Mouse (Mus musculus) midbrain, embryonic 12.5 days (tissue): Measurements from ENCODE around the gene Rap1gap2. TPM values are rescaled to one million over a fixed set of nuclear protein-coding genes. Genes with fewer than 3 reads are reported as not detected.

Source experiments
- ATAC-seq: fragments of 200-750 bp; cut with Nextera tagmentation; 2 replicates; pipeline ENCODE4 v1.8.0; 2017; ENCODE audit warnings: low read depth, moderate TSS enrichment, moderate library complexity; ENCODE audit not compliant: low FRiP score
- H3K27ac ChIP-seq: fragments of 300-500 bp; sonication (generic); replicated peaks from 2 replicates; pipeline ENCODE4 v1.5.1; 2016; ENCODE audit warnings: mild to moderate bottlenecking
- H3K27me3 ChIP-seq: fragments of 300-500 bp; sonication (generic); 2 replicates; pipeline ENCODE4 v1.6.1; 2016; ENCODE audit warnings: mild to moderate bottlenecking
- H3K36me3 ChIP-seq: fragments of 300-500 bp; sonication (generic); 2 replicates; pipeline ENCODE4 v1.6.1; 2016
- H3K4me1 ChIP-seq: fragments of 300-500 bp; sonication (generic); 2 replicates; pipeline ENCODE4 v1.6.1; 2016
- H3K4me2 ChIP-seq: fragments of 300-500 bp; sonication (generic); replicated peaks from 2 replicates; pipeline ENCODE4 v1.6.1; 2016; ENCODE audit warnings: mild to moderate bottlenecking, moderate library complexity
- H3K4me3 ChIP-seq: fragments of 300-500 bp; sonication (generic); 2 replicates; pipeline ENCODE4 v1.5.1; 2016; ENCODE audit warnings: mild to moderate bottlenecking
- H3K9ac ChIP-seq: fragments of 300-500 bp; sonication (generic); replicated peaks from 2 replicates; pipeline ENCODE4 v1.6.1; 2016; ENCODE audit warnings: mild to moderate bottlenecking, moderate library complexity
- H3K9me3 ChIP-seq: fragments of 300-500 bp; sonication (generic); 2 replicates; pipeline ENCODE4 v1.6.1; 2016; ENCODE audit warnings: mild to moderate bottlenecking
- WGBS: fragments of 180-500 bp; shearing (Covaris S2); methylation state at CpG from one replicate; pipeline ENCODE4 v1.1.7; 2016; 5-methylcytosine and 5-hydroxymethylcytosine counted together
- polyA plus RNA-seq: library from polyadenylated mRNA; unstranded; fragments of >200 nt; fragmentation: Nextera tagmentation; extraction: Ambion mirVana; gene quantifications from 2 replicates; pipeline ENCODE4 v1.2.1, GENCODE M21; 2016

Gene Rap1gap2
- polyA plus RNA-seq, 1 experiment from 2014 or later, result 6.1 TPM

DNA sequence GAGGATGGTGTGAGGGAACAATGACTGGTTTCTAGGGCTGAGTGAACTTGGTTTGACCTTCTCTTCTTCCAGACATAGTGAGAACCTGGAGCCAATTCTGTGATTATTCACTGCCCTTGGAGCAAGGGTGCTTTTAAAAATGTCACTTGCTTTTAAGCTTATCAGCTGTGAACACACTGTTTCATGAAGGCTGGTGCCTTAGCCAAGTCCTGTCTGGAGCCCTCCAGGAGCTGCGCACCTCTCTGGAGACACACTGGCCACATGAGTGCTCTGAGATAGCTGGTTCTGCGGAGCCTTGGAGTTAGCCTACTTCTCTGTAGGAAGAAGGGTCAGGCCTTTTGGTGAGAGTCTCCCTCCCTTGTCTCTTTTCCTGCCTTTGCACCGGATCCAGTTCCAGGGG lies 95.7 kb downstream of the Rap1gap2 start:
- no peaks in the 10 kb centered on the region for H3K9me3 ChIP-seq

DNA sequence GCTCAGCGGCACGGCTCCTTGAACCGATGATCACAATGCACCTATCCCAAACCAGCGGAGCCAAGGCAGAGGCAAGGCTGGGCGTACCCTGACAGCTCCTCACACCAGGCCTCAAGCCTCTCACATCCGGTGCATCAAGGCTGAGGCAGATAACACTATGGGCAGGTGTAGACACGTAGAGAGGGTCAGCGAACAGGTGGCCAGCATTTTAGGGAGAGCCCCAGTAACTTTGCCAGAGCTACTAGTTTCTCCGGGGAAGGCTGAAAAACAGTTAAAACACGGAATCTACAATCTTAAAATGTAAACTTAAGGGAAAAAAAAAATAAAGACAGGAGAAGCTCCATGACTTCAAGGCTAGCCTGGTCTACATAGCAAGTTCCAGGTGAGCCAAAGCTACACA lies 98.1 kb downstream of the Rap1gap2 start:
- Histone ChIP-seq H3K4me2 (no peak overlapping the region), H3K9ac (no peak overlapping the region), H3K36me3 (no peaks in the 10 kb centered on the region), H3K4me1 (no peaks in the 10 kb centered on the region), H3K27me3 (no peaks in the 10 kb centered on the region), H3K27ac (no peak overlapping the region), H3K4me3 (no peak overlapping the region), H3K9me3 (no peaks in the 10 kb centered on the region)
- ATAC-seq, result no peak
- 94% methylated on average over 10 of the region's 10 CpGs for WGBS

More for the DNA sequence above, 95.7 kb downstream of the Rap1gap2 start:
- no peak overlapping the region for H3K9ac ChIP-seq
- no peaks in the 10 kb centered on the region for H3K4me1 ChIP-seq
- no peak overlapping the region for H3K27ac ChIP-seq
- ATAC-seq, result no peak
- no peaks in the 10 kb centered on the region; the same call in 1 of the 2 replicates for H3K27me3 ChIP-seq
- H3K4me2 ChIP-seq, result no peak overlapping the region
- no peak overlapping the region for H3K4me3 ChIP-seq
- 90% methylated on average over 3 of the region's 3 CpGs for WGBS
- no peaks in the 10 kb centered on the region for H3K36me3 ChIP-seq

- Histone ChIP-seq H3K4me1 (no peaks in the 10 kb centered on the region), H3K9me3 (no peaks in the 10 kb centered on the region), H3K4me2 (no peak overlapping the region), H3K36me3 (no peaks in the 10 kb centered on the region), H3K27ac (no peak overlapping the region), H3K27me3 (no peaks in the 10 kb centered on the region), H3K4me3 (no peak overlapping the region), H3K9ac (no peak overlapping the region)
- 68% methylated on average over 6 of the region's 6 CpGs for WGBS
- ATAC-seq, result peak; percentile 44; the same call in 1 of the 2 replicates
Observed at GRCm38 (mm10) chr11:74506275-74506674, 104.4 kb downstream of the Rap1gap2 start.

DNA sequence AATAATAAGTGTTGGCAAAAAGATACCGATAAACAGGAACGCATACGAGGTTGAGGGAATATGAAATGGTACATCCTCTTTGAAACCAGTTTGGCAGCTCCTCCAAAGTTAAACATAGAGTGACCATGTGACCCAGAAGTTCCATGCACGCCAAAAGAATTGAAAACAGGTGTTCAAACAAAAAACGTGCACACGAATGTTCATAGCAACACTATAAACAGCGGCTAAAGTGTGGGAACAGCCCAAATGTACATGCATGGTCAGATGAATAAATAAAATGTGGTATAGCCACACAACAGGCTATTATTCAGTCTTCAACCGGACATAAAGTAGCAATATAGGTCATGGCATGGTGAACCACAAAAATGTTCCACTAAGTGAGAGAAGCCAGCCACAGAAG lies 108.2 kb downstream of the Rap1gap2 start:
- no peak for ATAC-seq
- no peaks in the 10 kb centered on the region for H3K4me1 ChIP-seq
- WGBS, result 88% methylated on average over 8 of the region's 8 CpGs

GRCm38 (mm10) chr11:74501989-74502388 lies 108.7 kb downstream of the Rap1gap2 start:
- Histone ChIP-seq H3K27ac (no peak overlapping the region), H3K4me2 (no peak overlapping the region), H3K9ac (no peak overlapping the region), H3K9me3 (no peaks in the 10 kb centered on the region), H3K4me3 (no peak overlapping the region), H3K36me3 (no peaks in the 10 kb centered on the region), H3K27me3 (no peaks in the 10 kb centered on the region), H3K4me1 (no peaks in the 10 kb centered on the region)
- no peak for ATAC-seq

More for the DNA sequence above, 108.2 kb downstream of the Rap1gap2 start:
- Histone ChIP-seq H3K9ac (no peak overlapping the region), H3K27ac (no peak overlapping the region), H3K4me3 (no peak overlapping the region), H3K4me2 (no peak overlapping the region), H3K9me3 (no peaks in the 10 kb centered on the region), H3K27me3 (no peaks in the 10 kb centered on the region), H3K36me3 (no peaks in the 10 kb centered on the region)

DNA sequence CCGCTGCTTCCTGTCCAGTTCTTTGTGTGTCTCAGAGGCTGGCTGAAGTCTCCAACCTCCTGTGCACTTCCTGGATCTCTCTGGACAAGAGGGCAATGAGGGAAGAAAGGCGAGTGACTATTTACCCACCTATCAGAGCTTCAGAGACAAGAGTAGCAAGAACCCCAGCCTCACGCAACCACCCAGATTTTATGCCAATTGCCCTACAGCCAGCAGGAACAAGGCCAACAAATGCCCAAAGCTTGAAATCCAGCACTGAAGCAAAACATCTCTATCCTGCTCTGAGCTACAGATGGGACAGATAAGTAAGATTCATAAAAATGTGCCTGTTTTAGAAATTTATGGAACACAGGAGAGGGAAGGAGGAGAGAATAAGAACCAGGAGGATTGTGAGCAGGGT lies 109.7 kb downstream of the Rap1gap2 start:
- no peak overlapping the region for H3K4me3 ChIP-seq
- H3K4me1 ChIP-seq, result no peaks in the 10 kb centered on the region
- H3K36me3 ChIP-seq, result no peaks in the 10 kb centered on the region
- no peaks in the 10 kb centered on the region for H3K9me3 ChIP-seq
- no peak overlapping the region for H3K27ac ChIP-seq
- no peaks in the 10 kb centered on the region for H3K27me3 ChIP-seq
- H3K4me2 ChIP-seq, result no peak overlapping the region
- WGBS, result 74% methylated on average over 3 of the region's 3 CpGs
- no peak overlapping the region for H3K9ac ChIP-seq
- ATAC-seq, result no peak

- H3K4me1 ChIP-seq, result no peaks in the 10 kb centered on the region
- no peak for ATAC-seq
- H3K9me3 ChIP-seq, result no peaks in the 10 kb centered on the region
- no peaks in the 10 kb centered on the region for H3K36me3 ChIP-seq
- no peaks in the 10 kb centered on the region for H3K27me3 ChIP-seq
- no peak overlapping the region for H3K4me2 ChIP-seq
- H3K27ac ChIP-seq, result 0 out of 2 replicates have a peak overlapping the region, but pooled peaks have one; percentile 20
- H3K9ac ChIP-seq, result no peak overlapping the region
- WGBS, result 65% methylated on average over 8 of the region's 8 CpGs
- H3K4me3 ChIP-seq, result no peak overlapping the region
Observed at GRCm38 (mm10) chr11:74499521-74500099, 111.1 kb downstream of the Rap1gap2 start.

DNA sequence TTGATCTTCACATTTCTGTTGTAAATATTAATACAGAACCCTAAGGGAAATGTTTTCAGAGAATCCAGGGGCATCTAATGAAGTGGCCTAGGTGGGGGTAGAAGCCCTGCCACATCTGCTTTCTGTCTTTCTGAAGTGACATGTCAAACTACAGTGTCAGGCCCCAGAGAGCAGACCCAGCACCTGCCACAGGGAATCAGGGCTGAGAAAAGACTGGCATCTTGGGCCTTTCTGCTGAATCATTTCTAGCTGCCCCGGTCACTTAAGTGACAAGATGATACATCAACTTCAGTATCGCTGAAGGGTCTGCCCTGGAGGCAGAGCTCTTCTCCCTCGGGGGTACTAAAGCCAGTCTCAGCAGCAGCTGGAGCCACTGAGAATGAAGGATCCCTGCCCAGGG lies 111.7 kb downstream of the Rap1gap2 start:
- ATAC-seq, result no peak
- Histone ChIP-seq H3K4me1 (no peaks in the 10 kb centered on the region), H3K9ac (no peak overlapping the region), H3K4me2 (no peak overlapping the region), H3K9me3 (no peaks in the 10 kb centered on the region), H3K36me3 (no peaks in the 10 kb centered on the region), H3K27me3 (no peaks in the 10 kb centered on the region), H3K4me3 (no peak overlapping the region), H3K27ac (no peak overlapping the region)
- WGBS, result 67% methylated on average over 3 of the region's 3 CpGs

DNA sequence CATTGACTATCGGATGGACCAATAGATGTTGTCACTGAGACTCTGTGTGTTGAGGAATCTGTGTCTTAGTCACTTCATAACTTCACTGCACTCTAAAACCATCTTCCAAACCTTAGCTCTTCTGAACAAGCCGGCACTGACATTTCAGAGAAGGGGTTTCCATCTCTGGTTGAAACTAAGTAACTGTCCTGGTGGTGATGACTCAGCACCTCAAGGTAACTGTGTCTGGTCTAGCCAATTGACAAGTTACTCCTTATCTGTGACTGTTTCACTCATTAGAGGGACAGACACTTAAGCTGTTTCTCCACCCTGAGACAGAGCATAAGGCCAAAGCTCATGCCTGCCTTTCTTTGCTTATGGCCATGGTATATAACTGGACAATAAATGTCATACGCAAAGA lies 114.1 kb downstream of the Rap1gap2 start:
- Histone ChIP-seq H3K9me3 (no peaks in the 10 kb centered on the region), H3K4me1 (no peaks in the 10 kb centered on the region), H3K27ac (no peak overlapping the region), H3K27me3 (no peaks in the 10 kb centered on the region), H3K4me3 (no peak overlapping the region), H3K4me2 (no peak overlapping the region), H3K9ac (no peak overlapping the region), H3K36me3 (no peaks in the 10 kb centered on the region)
- ATAC-seq, result no peak
- 97% methylated on average over 3 of the region's 3 CpGs for WGBS

GRCm38 (mm10) chr11:74493936-74494335 lies 116.8 kb downstream of the Rap1gap2 start:
- H3K36me3 ChIP-seq, result no peaks in the 10 kb centered on the region
- H3K27me3 ChIP-seq, result no peaks in the 10 kb centered on the region
- no peak overlapping the region for H3K4me3 ChIP-seq
- no peaks in the 10 kb centered on the region for H3K9me3 ChIP-seq
- H3K27ac ChIP-seq, result no peak overlapping the region
- H3K4me2 ChIP-seq, result no peak overlapping the region
- H3K9ac ChIP-seq, result no peak overlapping the region
- H3K4me1 ChIP-seq, result no peaks in the 10 kb centered on the region
- WGBS, result 83% methylated on average over 8 of the region's 8 CpGs
- ATAC-seq, result no peak

DNA sequence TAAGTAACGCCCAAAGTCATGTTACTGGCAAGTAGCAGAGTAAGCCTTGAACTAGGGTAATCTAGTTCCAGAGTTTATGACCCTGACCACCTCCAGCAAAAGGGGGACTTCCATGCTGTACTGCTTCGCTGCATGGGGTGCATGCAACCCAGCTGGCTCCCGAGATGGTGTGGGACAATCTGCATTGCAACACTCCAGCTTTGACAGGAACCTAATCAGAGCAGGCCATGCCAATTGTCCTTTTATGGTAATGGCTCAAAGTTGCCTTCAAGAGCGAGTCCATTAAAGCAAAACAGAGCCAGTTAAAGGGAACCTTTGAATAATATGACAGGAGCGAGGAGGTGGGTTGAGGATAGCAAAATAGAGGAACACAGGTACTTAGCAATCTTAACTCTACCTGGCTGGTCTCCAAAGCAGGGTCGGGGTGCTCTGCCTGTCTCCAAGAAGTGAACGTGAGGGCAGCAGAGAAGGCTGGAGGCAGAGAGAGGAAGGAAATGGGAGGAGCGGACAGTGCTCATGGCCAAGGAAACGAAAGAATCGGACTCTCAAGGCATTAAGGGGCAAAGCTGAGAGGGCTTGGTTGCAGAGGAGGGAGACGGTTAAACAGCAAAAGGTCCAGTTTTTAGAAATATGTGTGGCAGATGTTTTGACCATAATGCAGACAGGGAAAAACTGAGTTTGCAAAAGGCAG lies 117.4 kb downstream of the Rap1gap2 start:
- no peak for ATAC-seq
- Histone ChIP-seq H3K36me3 (no peaks in the 10 kb centered on the region), H3K4me3 (no peak overlapping the region), H3K4me1 (no peaks in the 10 kb centered on the region), H3K9me3 (no peaks in the 10 kb centered on the region), H3K4me2 (no peak overlapping the region), H3K27ac (no peak overlapping the region), H3K9ac (no peak overlapping the region), H3K27me3 (no peaks in the 10 kb centered on the region)
- 85% methylated on average over 11 of the region's 11 CpGs for WGBS

DNA sequence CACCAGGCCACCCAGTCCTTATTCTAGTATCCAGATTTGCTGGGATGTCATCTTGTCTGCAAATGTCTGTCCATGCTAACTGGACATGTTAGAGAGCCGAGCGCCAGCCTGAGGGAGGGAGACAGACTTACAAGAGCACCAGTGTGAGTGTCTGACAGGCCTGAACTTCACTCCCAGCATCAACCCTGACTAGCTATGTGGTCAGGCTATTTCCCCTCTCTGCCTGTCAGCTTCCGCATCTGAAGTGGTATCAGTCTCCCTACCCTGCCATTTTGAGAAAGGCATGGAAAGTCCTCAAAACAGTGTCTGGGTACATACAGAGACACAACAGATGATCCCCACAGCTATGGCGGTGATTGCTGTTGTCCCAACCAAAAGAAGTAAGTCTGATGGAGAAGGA lies 119.6 kb downstream of the Rap1gap2 start:
- no peak overlapping the region for H3K9ac ChIP-seq
- H3K4me2 ChIP-seq, result no peak overlapping the region
- 89% methylated on average over 4 of the region's 4 CpGs for WGBS
- H3K27ac ChIP-seq, result no peak overlapping the region
- H3K4me1 ChIP-seq, result no peaks in the 10 kb centered on the region
- H3K36me3 ChIP-seq, result no peaks in the 10 kb centered on the region
- no peak overlapping the region for H3K4me3 ChIP-seq
- no peak for ATAC-seq
- H3K9me3 ChIP-seq, result no peaks in the 10 kb centered on the region
- no peaks in the 10 kb centered on the region for H3K27me3 ChIP-seq

DNA sequence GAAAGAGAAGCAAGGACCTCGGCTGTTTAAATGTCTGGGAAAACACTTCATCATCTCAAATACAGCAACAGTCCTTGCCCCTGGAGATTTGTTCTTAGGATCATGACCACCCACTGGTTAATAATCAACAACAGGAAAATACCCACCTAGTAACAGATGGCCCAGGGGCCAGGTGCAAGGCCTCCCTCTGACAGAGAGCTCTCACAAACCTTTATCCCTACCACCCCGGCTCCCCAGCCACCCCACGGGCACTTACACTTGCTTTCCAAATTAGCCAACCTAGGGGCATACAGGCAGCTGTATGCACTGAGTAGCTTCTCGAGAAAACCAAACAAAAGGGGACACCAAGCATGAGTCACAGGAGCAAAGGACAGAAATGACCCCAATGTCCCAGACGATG lies 121.5 kb downstream of the Rap1gap2 start:
- Histone ChIP-seq H3K4me3 (no peak overlapping the region), H3K9ac (no peak overlapping the region), H3K4me2 (no peak overlapping the region), H3K36me3 (no peaks in the 10 kb centered on the region), H3K27ac (no peak overlapping the region), H3K9me3 (no peaks in the 10 kb centered on the region), H3K27me3 (no peaks in the 10 kb centered on the region), H3K4me1 (no peaks in the 10 kb centered on the region)
- ATAC-seq, result no peak
- WGBS, result 78% methylated on average over 5 of the region's 5 CpGs
